Mouse (Mus musculus): Measurements from ENCODE around the gene Cox18. TPM values are rescaled to one million over a fixed set of nuclear protein-coding genes. Genes with fewer than 3 reads are reported as not detected.
"Not testable (repeated sequence)": the region's sequence is repeated elsewhere in the genome, so short reads cannot be mapped to it uniquely, and the experiment has no call there.

The Cox18 gene
- polyA plus RNA-seq (2015; fragmentation: Nextera tagmentation; extraction: Ambion mirVana): 30.1 and 32.0 TPM in 2 replicates

DNA sequence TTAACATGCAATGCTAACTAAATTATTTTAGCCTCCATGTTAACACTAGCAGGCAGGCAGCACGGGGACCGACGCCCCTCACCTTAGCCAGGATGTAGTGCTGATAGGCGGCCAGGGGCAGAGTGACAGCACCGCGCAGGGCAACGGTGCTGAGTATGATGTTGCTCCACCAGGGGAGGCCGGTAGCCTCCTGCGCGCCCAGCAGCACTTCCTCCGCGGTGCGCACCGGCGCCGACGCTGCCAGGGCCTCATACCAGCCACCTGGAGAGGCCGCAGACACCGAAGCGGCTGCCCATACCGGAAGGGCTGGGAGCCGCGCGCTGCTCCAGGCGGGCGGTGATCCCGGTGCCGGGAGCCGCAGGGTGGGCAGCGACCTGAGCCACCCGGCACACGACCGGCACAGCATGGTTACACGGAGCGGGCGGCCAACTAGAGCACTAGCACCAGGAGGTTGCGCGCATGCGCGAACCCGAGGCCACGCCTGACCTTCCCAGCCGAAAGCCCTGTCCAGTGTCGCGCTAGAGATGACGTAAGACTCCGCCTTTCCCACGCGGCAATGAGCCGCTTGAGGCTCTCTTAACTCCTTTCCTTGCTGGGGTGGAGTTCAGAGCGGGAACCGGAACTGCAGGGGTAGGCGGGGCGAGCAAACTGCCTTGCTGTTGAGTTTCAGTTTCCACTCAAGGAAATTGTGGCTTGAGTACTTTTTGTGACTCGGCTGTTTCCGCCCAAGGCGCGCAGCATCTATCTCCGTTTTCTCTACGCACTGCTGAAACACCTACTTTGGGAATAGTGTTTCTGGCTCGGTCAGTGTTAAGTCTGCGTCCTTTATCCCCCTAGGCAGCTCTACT lies at the start of gene Cox18:
Cox18 (minus strand) TSS at position 468 of the 848 bp plus-strand sequence.
- Histone ChIP-seq H3K9me3 (no peaks in the 10 kb centered on the region), H3K4me2 (peak within 1 kb of the TSS; percentile 66), H3K27me3 (no peaks in the 10 kb centered on the region), H3K4me1 (peaks cover 7% of the 10 kb centered on the region), H3K36me3 (peaks cover 36% of the 10 kb centered on the region), H3K27ac (peak within 1 kb of the TSS; percentile 95), H3K9ac (peak within 1 kb of the TSS; percentile 88), H3K4me3 (peak within 1 kb of the TSS; percentile 96)
- peak; percentile 98 for ATAC-seq (ENCODE audit: insufficient number of reproducible peaks, low FRiP score, low TSS enrichment, low read depth)
- WGBS: under 1% methylated on average over 55 of the region's 62 CpGs

DNA sequence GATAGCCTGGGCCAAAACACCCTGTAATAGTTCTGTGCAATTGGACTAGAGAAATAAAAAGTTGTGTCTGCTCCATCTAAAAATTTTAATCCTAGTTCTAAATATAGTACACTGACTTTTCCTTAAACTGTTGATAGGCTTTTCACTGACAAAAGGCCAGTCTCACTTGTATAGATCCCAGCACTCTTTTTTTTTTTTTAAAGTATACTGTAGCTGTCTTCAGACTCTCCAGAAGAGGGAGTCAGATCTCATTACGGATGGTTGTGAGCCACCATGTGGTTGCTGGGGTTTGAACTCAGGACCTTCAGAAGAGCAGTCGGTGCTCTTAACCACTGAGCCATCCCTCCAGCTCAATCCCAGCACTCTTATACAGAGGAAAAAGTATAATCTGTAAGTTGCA lies 38.4 kb upstream of the Cox18 start:
- H3K9ac ChIP-seq; H3K4me2 ChIP-seq; H3K27ac ChIP-seq; H3K9me3 ChIP-seq; H3K4me1 ChIP-seq; ATAC-seq (ENCODE audit: insufficient number of reproducible peaks, low FRiP score, low TSS enrichment, low read depth); H3K27me3 ChIP-seq; H3K4me3 ChIP-seq: not testable (repeated sequence)
- WGBS: 78% methylated on average over 2 of the region's 2 CpGs
- peaks cover 67% of the 10 kb centered on the region for H3K36me3 ChIP-seq

DNA sequence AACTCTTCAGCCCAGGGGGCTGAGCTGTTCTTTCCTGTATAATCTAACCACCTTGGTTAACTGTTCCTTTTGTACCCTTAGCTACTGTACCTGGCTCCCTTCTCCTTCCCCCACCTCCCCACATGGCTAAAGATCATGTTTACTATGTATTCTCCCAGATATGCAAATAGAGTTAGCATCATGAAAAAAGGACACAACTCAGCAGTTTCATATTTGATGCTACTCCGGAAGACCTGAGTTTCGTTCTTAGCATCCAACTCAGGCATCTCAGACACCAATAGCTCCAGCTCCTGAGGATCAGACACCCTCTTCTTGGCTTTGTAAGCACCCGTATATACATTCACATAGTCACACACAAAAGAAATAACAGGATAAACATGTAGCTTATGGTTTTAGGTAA lies 33.2 kb upstream of the Cox18 start:
- Histone ChIP-seq H3K4me1 (no peaks in the 10 kb centered on the region), H3K9me3 (no peaks in the 10 kb centered on the region), H3K9ac (no peak overlapping the region), H3K4me3 (no peak overlapping the region), H3K27ac (no peak overlapping the region), H3K4me2 (no peak overlapping the region), H3K27me3 (no peaks in the 10 kb centered on the region), H3K36me3 (peaks cover 83% of the 10 kb centered on the region)
- no peak for ATAC-seq (ENCODE audit: insufficient number of reproducible peaks, low FRiP score, low TSS enrichment, low read depth)
- WGBS: 95% methylated on average over 3 of the region's 3 CpGs

DNA sequence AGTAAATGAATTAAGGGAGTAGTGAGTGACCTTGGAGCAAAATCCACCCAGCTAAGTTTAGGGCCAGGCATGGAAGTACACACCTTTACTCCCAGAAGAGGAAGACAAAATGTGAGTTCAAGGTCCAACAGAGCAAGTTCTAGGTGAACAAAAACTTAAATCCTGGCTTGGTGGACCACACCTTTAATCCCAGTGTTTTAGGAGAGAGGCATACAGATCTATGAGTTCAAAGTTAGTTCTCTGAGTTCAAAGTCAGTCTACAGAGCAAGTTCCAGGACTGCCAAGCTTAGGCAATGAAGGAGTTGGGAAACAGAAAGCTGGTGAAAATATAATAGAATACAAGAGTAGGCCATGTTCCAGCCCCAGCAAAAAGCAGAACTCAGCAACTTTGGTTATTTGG lies 23.7 kb upstream of the Cox18 start:
- no peaks in the 10 kb centered on the region for H3K9me3 ChIP-seq
- no peak overlapping the region for H3K4me2 ChIP-seq
- H3K4me1 ChIP-seq: no peaks in the 10 kb centered on the region
- H3K4me3 ChIP-seq: no peak overlapping the region
- no peak overlapping the region for H3K27ac ChIP-seq
- peaks cover 73% of the 10 kb centered on the region for H3K36me3 ChIP-seq
- H3K9ac ChIP-seq: no peak overlapping the region
- no peak for ATAC-seq (ENCODE audit: insufficient number of reproducible peaks, low FRiP score, low TSS enrichment, low read depth)
- no peaks in the 10 kb centered on the region for H3K27me3 ChIP-seq

DNA sequence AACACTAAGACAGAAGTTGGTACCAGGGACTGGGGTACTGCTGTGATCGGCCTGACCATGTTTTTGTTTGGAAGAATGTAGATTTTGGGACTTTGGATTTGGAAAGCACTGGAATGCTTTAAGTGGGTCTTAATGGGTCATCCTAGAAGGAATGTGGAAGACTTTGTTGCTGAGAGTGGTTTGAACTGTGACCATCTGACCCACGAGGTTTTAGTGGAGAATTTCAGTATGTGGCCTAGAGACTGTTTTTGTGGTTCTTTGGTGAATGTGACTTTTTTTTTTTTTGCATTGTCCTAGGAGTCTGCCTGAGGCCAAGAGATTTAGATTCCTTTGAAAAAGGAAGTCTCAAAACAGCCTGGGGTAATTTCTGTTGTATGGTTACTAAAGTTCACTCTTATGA lies 23.2 kb upstream of the Cox18 start:
- ATAC-seq (ENCODE audit: insufficient number of reproducible peaks, low FRiP score, low TSS enrichment, low read depth): no peak
- Histone ChIP-seq H3K9me3 (no peaks in the 10 kb centered on the region), H3K27ac (no peak overlapping the region), H3K4me1 (no peaks in the 10 kb centered on the region), H3K9ac (no peak overlapping the region), H3K27me3 (no peaks in the 10 kb centered on the region), H3K4me2 (no peak overlapping the region), H3K4me3 (no peak overlapping the region), H3K36me3 (peaks cover 72% of the 10 kb centered on the region)
- 91% methylated on average over 2 of the region's 2 CpGs for WGBS

DNA sequence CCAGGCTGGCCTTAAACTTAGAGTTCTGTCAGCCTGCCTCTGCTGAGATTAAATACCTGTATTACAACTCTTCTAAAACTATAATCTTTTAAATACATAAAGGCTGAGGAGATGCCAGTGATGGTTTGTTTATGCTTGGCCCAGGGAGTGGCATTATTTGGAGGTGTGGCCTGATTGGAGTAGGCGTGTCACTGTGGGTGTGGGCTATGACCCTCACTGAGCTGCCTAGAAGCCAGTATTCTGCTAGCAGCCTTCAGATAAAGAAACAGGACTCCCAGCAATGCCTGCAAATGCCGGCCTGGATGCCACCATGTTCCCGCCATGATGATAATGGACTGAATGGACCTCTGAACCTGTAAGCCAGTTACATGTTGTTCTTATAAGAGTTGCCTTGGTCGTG lies 22.8 kb upstream of the Cox18 start:
- no peaks in the 10 kb centered on the region for H3K27me3 ChIP-seq

DNA sequence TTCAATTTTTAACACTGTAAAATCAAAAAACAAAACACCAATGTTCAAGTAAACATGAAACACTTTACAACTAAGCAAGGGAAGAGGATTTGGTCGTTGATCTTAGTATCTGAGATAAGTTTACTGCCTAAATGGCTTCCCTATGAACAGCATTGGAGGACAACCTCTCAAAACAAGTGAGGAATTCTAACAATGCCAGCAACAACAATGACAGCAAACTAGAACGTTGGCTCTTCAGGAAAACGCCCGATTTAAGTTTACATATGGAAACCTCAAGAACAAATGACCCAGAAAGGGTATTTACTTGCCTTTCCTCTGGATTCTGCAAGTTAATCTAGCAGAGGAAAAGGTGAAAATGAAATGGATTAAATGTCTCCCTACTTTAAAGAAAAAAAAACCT lies 21.6 kb upstream of the Cox18 start:
- Histone ChIP-seq H3K9ac (no peak overlapping the region), H3K4me3 (no peak overlapping the region)
- 73% methylated on average over 4 of the region's 4 CpGs for WGBS

More for the DNA sequence above, 22.8 kb upstream of the Cox18 start:
- Histone ChIP-seq H3K4me2 (no peak overlapping the region), H3K27ac (no peak overlapping the region), H3K36me3 (peaks cover 70% of the 10 kb centered on the region), H3K9ac (no peak overlapping the region), H3K9me3 (no peaks in the 10 kb centered on the region), H3K4me3 (no peak overlapping the region), H3K4me1 (no peaks in the 10 kb centered on the region)
- no peak for ATAC-seq (ENCODE audit: insufficient number of reproducible peaks, low FRiP score, low TSS enrichment, low read depth)
- 84% methylated on average over 4 of the region's 4 CpGs for WGBS

DNA sequence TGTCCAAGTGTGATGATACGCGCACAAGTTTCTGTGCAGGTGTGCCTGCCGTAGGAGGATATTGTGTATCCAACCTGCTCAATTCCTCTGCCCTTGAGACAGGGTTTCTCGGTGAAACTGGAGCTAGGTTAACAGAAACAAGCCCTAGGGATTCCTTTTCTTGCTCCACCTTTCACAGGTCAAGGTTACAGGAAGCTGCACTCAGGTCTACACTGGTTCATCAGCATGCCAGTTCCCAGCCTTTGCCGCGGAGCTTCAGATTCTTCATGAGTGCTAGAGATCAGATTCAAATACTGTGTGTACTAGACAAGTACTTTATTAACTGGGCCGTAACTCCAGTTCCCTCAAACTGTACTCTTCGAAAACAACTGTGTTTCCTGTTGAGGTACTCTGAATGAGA lies 11.4 kb upstream of the Cox18 start:
- H3K27me3 ChIP-seq: no peaks in the 10 kb centered on the region
- H3K36me3 ChIP-seq: peaks cover 79% of the 10 kb centered on the region
- no peaks in the 10 kb centered on the region for H3K4me1 ChIP-seq
- no peaks in the 10 kb centered on the region for H3K9me3 ChIP-seq
- WGBS: 96% methylated on average over 8 of the region's 8 CpGs
- ATAC-seq (ENCODE audit: insufficient number of reproducible peaks, low FRiP score, low TSS enrichment, low read depth): no peak
- H3K4me2 ChIP-seq: no peak overlapping the region
- H3K4me3 ChIP-seq: no peak overlapping the region
- H3K9ac ChIP-seq: no peak overlapping the region
- H3K27ac ChIP-seq: no peak overlapping the region

More for the DNA sequence above, 21.6 kb upstream of the Cox18 start:
- no peak for ATAC-seq (ENCODE audit: insufficient number of reproducible peaks, low FRiP score, low TSS enrichment, low read depth)
- Histone ChIP-seq H3K27ac (no peak overlapping the region), H3K9me3 (no peaks in the 10 kb centered on the region), H3K4me2 (no peak overlapping the region), H3K4me1 (no peaks in the 10 kb centered on the region), H3K36me3 (peaks cover 62% of the 10 kb centered on the region), H3K27me3 (no peaks in the 10 kb centered on the region)

DNA sequence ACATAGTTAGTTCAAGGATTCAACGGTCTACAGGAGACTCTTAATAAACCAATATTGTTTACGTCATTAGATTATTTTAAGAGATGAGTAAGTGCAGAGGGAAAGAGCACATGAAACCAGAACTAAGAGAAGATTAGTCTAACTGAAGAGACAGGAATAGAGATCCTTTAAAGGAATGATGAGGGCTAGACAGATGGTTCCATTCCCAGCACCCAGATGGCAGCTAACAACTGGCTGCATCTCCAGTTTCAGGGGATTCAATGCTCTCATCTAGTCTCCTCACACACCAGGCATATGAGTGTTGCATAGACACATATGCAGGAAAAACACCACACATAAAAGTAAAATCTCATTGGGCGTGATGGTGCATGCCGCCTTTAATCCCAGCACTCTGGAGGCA lies 9.5 kb upstream of the Cox18 start:
- no peak overlapping the region for H3K4me2 ChIP-seq
- WGBS: 94% methylated on average over 4 of the region's 4 CpGs
- no peak overlapping the region for H3K9ac ChIP-seq
- H3K4me1 ChIP-seq: no peaks in the 10 kb centered on the region
- ATAC-seq (ENCODE audit: insufficient number of reproducible peaks, low FRiP score, low TSS enrichment, low read depth): no peak
- no peak overlapping the region for H3K4me3 ChIP-seq
- peaks cover 80% of the 10 kb centered on the region for H3K36me3 ChIP-seq
- H3K27me3 ChIP-seq: no peaks in the 10 kb centered on the region
- H3K9me3 ChIP-seq: no peaks in the 10 kb centered on the region
- H3K27ac ChIP-seq: no peak overlapping the region

DNA sequence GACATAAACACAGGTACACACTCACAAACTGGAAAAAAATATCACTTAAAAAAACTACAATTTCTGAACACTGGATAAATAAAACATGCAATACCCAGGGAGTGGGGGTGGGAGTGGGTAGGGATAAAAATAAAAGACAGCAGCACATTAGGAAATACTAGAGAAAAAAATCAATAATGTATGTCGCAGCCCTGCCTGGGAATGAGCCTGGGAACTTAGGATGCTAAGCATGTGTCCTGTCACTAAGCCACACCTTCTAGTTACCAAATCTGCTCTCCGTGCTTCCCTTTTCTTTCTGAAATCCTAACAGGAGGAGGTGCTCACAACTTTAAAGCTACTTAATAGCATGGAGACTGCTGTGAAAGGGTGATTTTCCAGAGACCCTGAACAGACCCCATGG lies 6.0 kb upstream of the Cox18 start:
- no peak for ATAC-seq (ENCODE audit: insufficient number of reproducible peaks, low FRiP score, low TSS enrichment, low read depth)
- Histone ChIP-seq H3K36me3 (peaks cover 69% of the 10 kb centered on the region), H3K27ac (no peak overlapping the region), H3K9ac (no peak overlapping the region), H3K4me3 (no peak overlapping the region), H3K4me2 (no peak overlapping the region), H3K27me3 (no peaks in the 10 kb centered on the region), H3K9me3 (no peaks in the 10 kb centered on the region), H3K4me1 (no peaks in the 10 kb centered on the region)
- WGBS: 100% methylated on average over 2 of the region's 2 CpGs

DNA sequence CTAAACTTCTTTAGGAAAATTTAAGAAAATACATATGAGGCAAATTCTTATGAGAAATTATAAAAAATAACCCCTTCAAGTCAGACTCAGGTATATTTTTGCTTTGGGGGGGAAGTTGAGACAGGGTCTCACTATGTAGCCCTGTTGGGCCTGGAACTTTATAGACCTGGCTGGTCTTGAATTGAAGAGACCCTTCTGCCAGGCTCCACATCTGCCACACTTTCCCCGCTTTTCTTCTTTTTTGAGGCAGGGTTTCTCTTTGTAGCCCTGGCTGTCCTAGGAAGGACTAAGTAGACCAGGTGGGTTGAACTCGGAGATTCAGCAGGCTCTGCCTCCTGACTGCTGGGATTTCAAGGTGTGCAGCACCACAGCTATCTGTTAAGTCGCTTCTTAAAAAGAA lies 2.9 kb upstream of the Cox18 start:
- Histone ChIP-seq H3K36me3 (peaks cover 53% of the 10 kb centered on the region), H3K4me3 (no peak overlapping the region), H3K4me1 (peaks cover 7% of the 10 kb centered on the region), H3K27me3 (no peaks in the 10 kb centered on the region), H3K9me3 (no peaks in the 10 kb centered on the region), H3K9ac (no peak overlapping the region), H3K27ac (no peak overlapping the region), H3K4me2 (no peak overlapping the region)
- WGBS: 93% methylated on average over 3 of the region's 3 CpGs
- no peak for ATAC-seq (ENCODE audit: insufficient number of reproducible peaks, low FRiP score, low TSS enrichment, low read depth)

DNA sequence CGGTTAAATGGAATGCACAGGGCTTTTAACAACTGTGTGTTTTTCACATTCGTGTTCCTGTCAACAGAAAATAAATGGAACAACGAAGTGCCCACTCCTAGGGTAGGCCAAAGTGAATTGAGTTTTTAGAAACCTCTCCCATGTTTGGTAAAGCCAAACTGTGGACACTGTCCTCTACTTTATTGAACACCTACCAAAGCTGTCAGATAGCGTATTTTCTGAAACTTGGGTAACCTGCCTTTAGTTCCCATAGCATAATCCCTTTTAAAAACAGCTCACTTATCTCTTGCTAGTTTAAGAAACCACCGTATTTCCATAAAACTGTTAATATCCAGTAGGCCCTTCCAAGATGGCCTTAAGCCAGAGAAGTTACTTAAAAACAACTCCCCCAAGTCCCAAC lies 929 bp upstream of the Cox18 start:
- no peaks in the 10 kb centered on the region for H3K27me3 ChIP-seq
- H3K9me3 ChIP-seq: no peaks in the 10 kb centered on the region
- peaks cover 7% of the 10 kb centered on the region for H3K4me1 ChIP-seq
- H3K4me3 ChIP-seq: no peak overlapping the region
- H3K4me2 ChIP-seq: no peak overlapping the region
- H3K9ac ChIP-seq: no peak overlapping the region
- H3K36me3 ChIP-seq: peaks cover 40% of the 10 kb centered on the region
- WGBS: 81% methylated on average over 5 of the region's 5 CpGs
- no peak for ATAC-seq (ENCODE audit: insufficient number of reproducible peaks, low FRiP score, low TSS enrichment, low read depth)
- peak overlapping the region; percentile 95; the same call in 1 of the 2 replicates for H3K27ac ChIP-seq
